Mouse (Mus musculus) small intestine, adult 2 months (tissue): ENCODE results near the gene Strip2. TPM values are rescaled to one million over a fixed set of nuclear protein-coding genes. Genes with fewer than 3 reads are reported as not detected.

Experiments used
- H3K27ac ChIP-seq: fragments of 200-500 bp; 2 replicates; pipeline ENCODE4 v1.5.1; 2012; ENCODE audit warnings: low read depth, low read length, control low read depth, inconsistent platforms; ENCODE audit not compliant: insufficient read depth
- H3K27me3 ChIP-seq: fragments of 200-500 bp; 2 replicates; pipeline ENCODE4 v1.6.1; 2012; ENCODE audit warnings: mild to moderate bottlenecking, moderate library complexity, low read length, inconsistent platforms; ENCODE audit not compliant: control insufficient read depth, insufficient read depth
- H3K36me3 ChIP-seq: fragments of 200-500 bp; 2 replicates; pipeline ENCODE4 v1.6.1; 2012; ENCODE audit warnings: mild to moderate bottlenecking, low read length, control low read depth, inconsistent platforms; ENCODE audit not compliant: control insufficient read depth, insufficient read depth
- H3K4me1 ChIP-seq: fragments of 200-500 bp; 2 replicates; pipeline ENCODE4 v1.6.1; 2012; ENCODE audit warnings: low read length, inconsistent platforms, mixed read lengths; ENCODE audit not compliant: control insufficient read depth, insufficient read depth, insufficient read length
- H3K4me3 ChIP-seq: fragments of 200-500 bp; 2 replicates; pipeline ENCODE4 v1.5.1; 2012; ENCODE audit warnings: low read depth, mild to moderate bottlenecking, control low read depth, inconsistent platforms, low read length, moderate library complexity
- CTCF ChIP-seq: fragments of 200-500 bp; IDR thresholded peaks from 2 replicates; pipeline ENCODE4 v1.5.1; 2012; ENCODE audit warnings: low read depth, mild to moderate bottlenecking, control low read depth, inconsistent platforms, low read length, moderate library complexity, mixed read lengths; ENCODE audit not compliant: insufficient replicate concordance, insufficient read length; ENCODE audit errors: extremely low read depth
- POLR2A ChIP-seq: fragments of 200-500 bp; IDR thresholded peaks from 2 replicates; pipeline ENCODE4 v1.6.1; 2012; ENCODE audit warnings: low read depth, mild to moderate bottlenecking, control low read depth, inconsistent platforms, low read length, moderate library complexity
- WGBS: fragments of 180-500 bp; shearing (Covaris S2); methylation state at CpG from one replicate; pipeline ENCODE4 v1.1.7; 2018; 5-methylcytosine and 5-hydroxymethylcytosine counted together
- polyA plus RNA-seq: library from polyadenylated mRNA; depleted of rRNA; stranded (reverse); fragments of >200 nt; gene quantifications from 2 replicates; pipeline ENCODE4 v1.2.3, GENCODE M21; 2012

Strip2 gene
- polyA plus RNA-seq, 1 experiment, result 0.98 TPM

DNA sequence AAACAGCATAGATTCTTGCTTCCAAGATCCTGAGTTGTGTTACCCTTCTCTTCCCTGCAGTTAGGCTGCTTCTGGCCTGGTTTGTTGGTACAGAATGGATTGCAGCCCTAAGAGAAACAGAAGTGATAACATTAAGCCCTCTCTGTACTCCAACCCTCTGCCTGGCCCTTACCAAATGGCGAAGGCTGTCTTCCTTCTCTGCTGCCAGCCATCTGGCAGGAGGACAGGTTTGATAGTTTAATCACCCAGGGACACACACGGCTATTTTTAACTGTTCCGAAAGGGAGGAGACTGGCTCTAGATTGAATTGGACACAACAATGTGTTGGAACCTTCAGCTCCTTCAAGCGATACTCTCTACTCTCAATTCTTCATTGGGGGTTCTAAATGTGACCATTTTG lies 6.7 kb downstream of the Strip2 start:
- H3K27ac ChIP-seq, result no peak overlapping the region
- WGBS, result 61% methylated on average over 4 of the region's 4 CpGs
- TF ChIP-seq CTCF, result no peak
- no peak for TF ChIP-seq POLR2A
- H3K27me3 ChIP-seq, result peaks cover 2% of the 10 kb centered on the region; the same call in 1 of the 2 replicates
- H3K36me3 ChIP-seq, result no peaks in the 10 kb centered on the region
- no peaks in the 10 kb centered on the region for H3K4me1 ChIP-seq
- H3K4me3 ChIP-seq, result no peak overlapping the region

DNA sequence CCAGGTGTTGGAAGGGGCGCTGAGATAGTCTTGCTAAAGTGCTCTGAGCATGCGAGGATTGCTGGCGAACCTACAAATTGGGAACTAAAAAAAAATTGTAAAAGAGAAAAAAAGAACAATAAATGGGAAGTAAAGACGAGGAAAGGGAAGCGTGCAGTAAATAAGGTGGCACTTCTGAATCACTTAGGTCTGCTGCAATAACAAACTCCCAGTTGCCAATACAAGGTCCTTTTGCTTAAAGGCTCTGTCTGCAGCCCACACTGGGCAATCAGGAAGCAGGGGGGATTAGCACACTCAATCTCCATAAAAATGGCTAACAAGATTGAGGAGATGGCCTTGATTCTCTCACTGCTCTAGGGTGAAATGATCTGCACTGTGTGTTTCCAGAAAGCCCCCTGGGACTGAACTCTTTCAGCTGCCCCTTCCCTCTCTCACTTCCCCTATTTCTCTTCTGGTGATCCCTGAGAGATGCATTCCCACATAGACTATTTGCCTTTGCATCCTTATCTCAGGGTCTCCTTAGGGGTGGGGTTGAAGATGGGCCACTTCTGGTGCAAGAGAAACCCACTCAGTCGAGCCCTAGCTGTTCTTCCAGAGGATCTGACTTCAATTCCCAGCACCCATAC lies 8.9 kb downstream of the Strip2 start:
- TF ChIP-seq POLR2A, result no peak
- no peak for TF ChIP-seq CTCF
- WGBS, result 84% methylated on average over 6 of the region's 6 CpGs

DNA sequence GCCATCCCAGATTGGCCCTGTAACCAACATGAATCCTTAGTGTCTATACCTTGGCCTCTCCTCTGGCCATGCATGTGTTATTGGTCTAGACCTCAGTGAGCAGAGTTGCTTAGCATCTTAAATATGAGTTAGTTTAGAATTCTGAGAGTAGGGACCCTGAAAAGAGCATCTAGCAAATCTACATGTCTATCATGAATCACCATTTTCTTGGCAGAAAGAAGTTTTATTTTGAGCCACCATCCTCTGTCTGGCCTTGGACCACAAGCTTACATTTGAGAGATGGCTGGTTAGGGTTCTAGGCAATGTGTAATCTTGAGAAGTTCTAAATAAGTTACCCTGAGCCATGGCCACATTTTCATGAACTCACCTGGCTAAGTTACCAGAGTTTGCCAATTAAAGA lies 13.3 kb downstream of the Strip2 start:
- no peak for TF ChIP-seq POLR2A
- TF ChIP-seq CTCF, result no peak
- no peak overlapping the region for H3K4me3 ChIP-seq
- H3K27me3 ChIP-seq, result no peaks in the 10 kb centered on the region
- no peak overlapping the region for H3K27ac ChIP-seq
- no peaks in the 10 kb centered on the region for H3K4me1 ChIP-seq
- no peaks in the 10 kb centered on the region for H3K36me3 ChIP-seq

More for the DNA sequence above, 8.9 kb downstream of the Strip2 start:
- H3K4me1 ChIP-seq, result no peaks in the 10 kb centered on the region
- H3K27me3 ChIP-seq, result no peaks in the 10 kb centered on the region
- H3K27ac ChIP-seq, result no peak overlapping the region
- no peaks in the 10 kb centered on the region for H3K36me3 ChIP-seq
- no peak overlapping the region for H3K4me3 ChIP-seq

DNA sequence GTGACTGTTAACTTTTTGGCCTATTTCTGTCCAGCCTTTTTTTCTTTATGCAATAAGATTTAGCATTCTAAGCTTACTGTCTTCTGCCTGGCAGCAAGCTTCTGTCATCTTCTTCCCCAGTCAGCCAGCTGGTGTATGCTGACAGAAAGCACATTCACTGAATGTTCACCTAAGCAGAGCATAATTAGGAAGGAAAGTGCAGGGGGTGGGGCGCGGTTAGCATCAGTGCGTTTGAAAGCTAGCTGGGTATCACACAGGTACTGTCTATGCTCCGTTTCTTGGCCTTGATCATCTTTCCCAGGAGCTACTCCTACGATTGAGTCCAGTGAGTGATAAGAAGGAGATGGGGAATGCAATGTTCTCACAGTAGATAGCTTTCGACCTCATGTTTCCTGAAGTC lies 13.9 kb downstream of the Strip2 start:
- H3K4me1 ChIP-seq, result no peaks in the 10 kb centered on the region
- H3K27me3 ChIP-seq, result no peaks in the 10 kb centered on the region
- no peaks in the 10 kb centered on the region for H3K36me3 ChIP-seq
- 78% methylated on average over 6 of the region's 6 CpGs for whole genome bisulfite sequencing
- H3K27ac ChIP-seq, result no peak overlapping the region
- TF ChIP-seq POLR2A, result no peak
- no peak for TF ChIP-seq CTCF
- H3K4me3 ChIP-seq, result no peak overlapping the region

DNA sequence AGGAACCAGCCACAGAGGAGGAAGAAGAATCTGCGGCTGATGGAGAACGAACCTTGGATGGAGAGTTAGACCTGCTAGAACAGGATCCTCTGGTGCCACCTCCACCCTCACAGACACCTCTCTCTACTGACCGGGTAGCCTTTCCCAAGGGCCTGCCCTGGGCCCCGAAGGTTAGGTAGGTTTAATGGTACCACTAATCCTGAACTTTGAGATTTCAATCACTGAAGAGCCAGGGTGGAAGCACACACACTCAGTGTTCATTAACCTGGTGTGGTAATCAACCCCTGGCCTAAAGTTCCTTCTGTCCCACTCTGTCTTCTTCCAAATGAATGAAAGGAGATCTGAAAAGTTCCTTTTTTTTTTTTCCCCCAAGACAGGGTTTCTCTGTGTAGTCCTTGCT lies 14.4 kb downstream of the Strip2 start:
- 73% methylated on average over 4 of the region's 4 CpGs for WGBS
- Histone ChIP-seq H3K27ac (no peak overlapping the region), H3K4me3 (no peak overlapping the region), H3K36me3 (no peaks in the 10 kb centered on the region), H3K27me3 (no peaks in the 10 kb centered on the region), H3K4me1 (no peaks in the 10 kb centered on the region)
- TF ChIP-seq CTCF, result no peak
- TF ChIP-seq POLR2A, result no peak

DNA sequence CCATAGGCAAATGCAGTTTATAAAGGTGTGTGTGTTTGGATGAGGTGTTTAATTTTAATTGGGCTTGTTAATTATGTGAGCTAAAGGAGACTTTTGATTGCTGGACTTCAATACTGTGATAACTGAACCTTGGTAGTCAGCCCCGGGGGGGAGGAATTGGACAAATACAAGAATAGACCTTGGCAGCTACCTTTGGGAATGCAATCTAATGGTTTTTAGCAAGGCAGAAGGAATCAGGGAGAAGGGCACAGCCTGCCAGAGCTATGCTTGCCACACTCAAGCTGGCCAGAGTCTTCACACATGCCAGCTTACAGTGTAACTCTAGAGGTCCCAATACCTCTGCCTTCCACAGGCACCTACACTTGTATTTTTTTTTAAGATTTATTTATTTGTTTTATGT lies 18.9 kb downstream of the Strip2 start:
- 55% methylated on average over 1 of the region's 1 CpGs for WGBS
- Histone ChIP-seq H3K27me3 (no peaks in the 10 kb centered on the region), H3K4me1 (no peaks in the 10 kb centered on the region), H3K4me3 (no peak overlapping the region), H3K27ac (no peak overlapping the region), H3K36me3 (no peaks in the 10 kb centered on the region)
- no peak for TF ChIP-seq POLR2A
- no peak for TF ChIP-seq CTCF

DNA sequence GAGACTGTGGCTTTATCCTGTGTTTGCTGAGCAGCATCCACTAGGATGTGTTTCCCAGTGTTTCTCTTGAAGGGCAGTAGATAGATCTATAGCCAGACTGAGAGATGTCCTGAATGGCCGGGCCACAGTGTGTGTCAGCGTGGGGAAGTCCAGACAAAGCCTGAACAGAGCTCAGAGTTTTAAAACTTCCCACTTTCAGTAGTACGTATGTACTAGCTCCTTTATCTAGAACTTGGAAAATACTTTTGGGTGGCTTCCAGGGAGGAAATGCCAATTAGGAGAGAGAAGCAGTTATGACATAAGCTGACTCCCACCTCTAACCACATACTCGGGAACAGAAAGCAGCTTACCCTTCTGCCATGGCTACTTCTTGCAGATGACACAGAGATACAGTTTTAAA lies 23.6 kb downstream of the Strip2 start:
- Histone ChIP-seq H3K27me3 (no peaks in the 10 kb centered on the region), H3K4me3 (no peak overlapping the region), H3K4me1 (no peaks in the 10 kb centered on the region), H3K27ac (no peak overlapping the region), H3K36me3 (no peaks in the 10 kb centered on the region)
- 21% methylated on average over 4 of the region's 4 CpGs for WGBS
- no peak for TF ChIP-seq CTCF
- no peak for TF ChIP-seq POLR2A

DNA sequence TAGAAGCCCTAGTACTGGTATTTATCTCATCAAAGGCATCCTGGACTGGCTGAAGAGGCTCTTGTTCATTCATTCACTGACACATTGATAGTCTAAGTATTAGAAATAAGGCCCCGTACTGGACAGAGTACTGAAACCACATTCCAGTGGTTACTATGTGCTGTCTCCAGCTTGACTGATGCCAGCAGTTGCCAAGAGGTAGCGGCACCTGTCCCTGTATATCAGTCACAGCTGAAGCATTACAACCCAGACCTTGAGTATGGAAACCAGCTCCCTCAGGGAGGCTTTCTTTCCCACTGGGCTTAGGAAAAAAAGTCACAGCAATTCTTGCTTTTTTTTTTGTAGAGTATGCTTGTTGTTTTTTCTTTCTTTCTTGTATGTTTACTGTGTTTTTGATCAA lies 24.2 kb downstream of the Strip2 start:
- WGBS, result 83% methylated on average over 2 of the region's 2 CpGs
- Histone ChIP-seq H3K27me3 (no peaks in the 10 kb centered on the region), H3K4me3 (no peak overlapping the region), H3K27ac (no peak overlapping the region), H3K36me3 (no peaks in the 10 kb centered on the region), H3K4me1 (no peaks in the 10 kb centered on the region)
- TF ChIP-seq CTCF (no peak), POLR2A (no peak)
